Mouse (Mus musculus): ENCODE measurements at regions not wholly inside any gene's neighbourhood (a gene's known extent, or its start where the extent isn't known, plus 50 kb on each side); places are given as distances from the start of the nearest gene placed in this dataset.

GRCm38 (mm10) chr7:73068534-73068933, 306.8 kb upstream of the Rgma start:
- TF ChIP-seq CTCF (IDR thresholded peaks at IDR 0.05; ENCODE audit: insufficient read depth, low read depth, low read length): no peak
- no peak for TF ChIP-seq POLR2A (IDR thresholded peaks at IDR 0.05; ENCODE audit: insufficient read depth, low read depth, low read length)
